Mouse (Mus musculus) C2C12 (cell line): ENCODE measurements at regions not wholly inside any gene's neighbourhood (a gene's known extent, or its start where the extent isn't known, plus 50 kb on each side); places are given as distances from the start of the nearest gene placed in this dataset.

ENCODE experiments used
- CTCF ChIP-seq: IDR thresholded peaks from one replicate; pipeline ENCODE4 v1.5.1; 2011; ENCODE audit not compliant: control insufficient read depth, insufficient read depth, insufficient read length
- MAX ChIP-seq: IDR thresholded peaks from one replicate; pipeline ENCODE4 v1.6.1; 2011; ENCODE audit warnings: mild to moderate bottlenecking, control low read depth

DNA sequence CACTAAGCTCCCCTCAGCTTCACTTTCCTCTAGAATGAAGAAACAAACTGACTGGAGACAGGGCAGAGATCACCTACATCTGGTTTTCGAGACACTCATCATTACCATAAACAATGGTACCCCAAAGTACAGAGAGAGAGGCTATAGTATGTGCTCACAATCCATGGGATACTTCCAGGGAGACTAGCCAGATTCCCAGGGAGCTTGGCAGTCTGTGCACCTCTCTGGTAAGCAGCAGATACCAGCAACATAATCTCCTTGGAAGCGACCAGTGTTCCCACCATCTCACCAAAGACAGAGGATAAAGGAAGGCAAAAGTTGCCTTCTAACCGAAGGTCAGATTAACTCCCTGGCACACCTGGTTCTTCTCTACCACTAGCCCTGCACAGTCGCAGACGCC is 256.4 kb downstream of the Prdm2 start:
- TF ChIP-seq CTCF (no peak), MAX (no peak)
